Mouse (Mus musculus): ENCODE measurements around the gene Ston1. TPM values are rescaled to one million over a fixed set of nuclear protein-coding genes. Genes with fewer than 3 reads are reported as not detected.

Ston1 gene
- polyA plus RNA-seq (2015; fragmentation: Nextera tagmentation; extraction: Ambion mirVana) = 8.0 and 8.3 TPM in 2 replicates

GRCm38 (mm10) chr17:88597222-88598055 lies at the start of gene Ston1:
Gene Ston1 (plus strand): TSS chr17:88597684.
- TF ChIP-seq CTCF (IDR thresholded peaks at IDR 0.05; ENCODE audit: low read depth) = peak; percentile 82; the same call in 1 of the 2 replicates
- H3K9ac ChIP-seq (ENCODE audit: low read depth, low read length) = peak within 1 kb of the TSS; percentile 81
- no peaks in the 10 kb centered on the region for H3K36me3 ChIP-seq (ENCODE audit: insufficient read depth, low read length)
- under 1% methylated on average over 41 of the region's 41 CpGs for WGBS
- peak; percentile 92 for DNase-seq (ENCODE audit: low spot score)
- peaks cover 9% of the 10 kb centered on the region; the same call in 1 of the 2 replicates for H3K4me1 ChIP-seq (replicated peaks; ENCODE audit: insufficient read depth, low read length)
- peak within 1 kb of the TSS; percentile 83 for H3K4me2 ChIP-seq (ENCODE audit: low read length)
- H3K4me3 ChIP-seq (replicated peaks; ENCODE audit: low read depth, low read length) = peak within 1 kb of the TSS; percentile 77
- peak within 1 kb of the TSS; percentile 87 for H3K27ac ChIP-seq
- H3K27me3 ChIP-seq (ENCODE audit: insufficient read depth, low read length) = no peaks in the 10 kb centered on the region
- no peaks in the 10 kb centered on the region for H3K9me3 ChIP-seq (replicated peaks; ENCODE audit: low read length)
- peak; percentile 89 for ATAC-seq (replicated peaks; ENCODE audit: low FRiP score, low read depth)

GRCm38 (mm10) chr17:88549411-88550191 lies 47.9 kb upstream of the Ston1 start:
- no peaks in the 10 kb centered on the region for H3K27me3 ChIP-seq (ENCODE audit: insufficient read depth, low read length)

DNA sequence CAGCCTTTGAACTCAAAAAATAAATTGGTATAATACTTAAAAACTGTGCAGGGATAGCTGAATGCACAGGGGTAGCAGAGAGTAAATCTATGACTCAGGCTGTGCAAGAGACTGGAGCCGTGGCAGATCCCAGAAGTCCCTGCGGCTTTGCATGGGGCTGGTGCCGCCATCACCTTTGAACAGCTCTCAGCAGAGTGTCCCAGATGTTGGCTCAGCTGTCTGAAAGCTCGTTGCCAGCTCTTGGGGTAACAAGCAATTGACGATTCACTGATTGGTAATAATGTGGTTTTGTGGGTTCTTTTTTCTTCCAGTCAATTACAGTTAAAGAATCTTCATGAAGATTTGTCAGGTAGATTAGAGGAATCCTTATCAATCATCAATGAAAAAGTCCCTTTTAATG lies 47.1 kb upstream of the Ston1 start:
- H3K36me3 ChIP-seq (ENCODE audit: insufficient read depth, low read length) = peaks cover 18% of the 10 kb centered on the region; the same call in 1 of the 2 replicates
- DNase-seq (ENCODE audit: low spot score) (no peak), ATAC-seq (replicated peaks; ENCODE audit: low FRiP score, low read depth) (no peak)
- WGBS = 73% methylated on average over 5 of the region's 5 CpGs
- no peak overlapping the region for H3K9ac ChIP-seq (ENCODE audit: low read depth, low read length)
- H3K9me3 ChIP-seq (replicated peaks; ENCODE audit: low read length) = no peaks in the 10 kb centered on the region
- no peak overlapping the region for H3K4me2 ChIP-seq (ENCODE audit: low read length)
- H3K4me3 ChIP-seq (replicated peaks; ENCODE audit: low read depth, low read length) = no peak overlapping the region
- no peak for TF ChIP-seq CTCF (IDR thresholded peaks at IDR 0.05; ENCODE audit: low read depth)
- no peak overlapping the region for H3K27ac ChIP-seq
- H3K4me1 ChIP-seq (replicated peaks; ENCODE audit: insufficient read depth, low read length) = no peaks in the 10 kb centered on the region
- H3K27me3 ChIP-seq (ENCODE audit: insufficient read depth, low read length) = no peaks in the 10 kb centered on the region

More at GRCm38 (mm10) chr17:88549411-88550191, 47.9 kb upstream of the Ston1 start:
- H3K27ac ChIP-seq = no peak overlapping the region
- no peak overlapping the region for H3K9ac ChIP-seq (ENCODE audit: low read depth, low read length)
- no peak for ATAC-seq (replicated peaks; ENCODE audit: low FRiP score, low read depth)
- H3K36me3 ChIP-seq (ENCODE audit: insufficient read depth, low read length) = peaks cover 18% of the 10 kb centered on the region; the same call in 1 of the 2 replicates
- TF ChIP-seq CTCF (IDR thresholded peaks at IDR 0.05; ENCODE audit: low read depth) = no peak
- H3K4me2 ChIP-seq (ENCODE audit: low read length) = no peak overlapping the region
- H3K4me3 ChIP-seq (replicated peaks; ENCODE audit: low read depth, low read length) = no peak overlapping the region
- no peak for DNase-seq (ENCODE audit: low spot score)
- WGBS = 89% methylated on average over 24 of the region's 24 CpGs
- H3K4me1 ChIP-seq (replicated peaks; ENCODE audit: insufficient read depth, low read length) = no peaks in the 10 kb centered on the region
- H3K9me3 ChIP-seq (replicated peaks; ENCODE audit: low read length) = no peaks in the 10 kb centered on the region

DNA sequence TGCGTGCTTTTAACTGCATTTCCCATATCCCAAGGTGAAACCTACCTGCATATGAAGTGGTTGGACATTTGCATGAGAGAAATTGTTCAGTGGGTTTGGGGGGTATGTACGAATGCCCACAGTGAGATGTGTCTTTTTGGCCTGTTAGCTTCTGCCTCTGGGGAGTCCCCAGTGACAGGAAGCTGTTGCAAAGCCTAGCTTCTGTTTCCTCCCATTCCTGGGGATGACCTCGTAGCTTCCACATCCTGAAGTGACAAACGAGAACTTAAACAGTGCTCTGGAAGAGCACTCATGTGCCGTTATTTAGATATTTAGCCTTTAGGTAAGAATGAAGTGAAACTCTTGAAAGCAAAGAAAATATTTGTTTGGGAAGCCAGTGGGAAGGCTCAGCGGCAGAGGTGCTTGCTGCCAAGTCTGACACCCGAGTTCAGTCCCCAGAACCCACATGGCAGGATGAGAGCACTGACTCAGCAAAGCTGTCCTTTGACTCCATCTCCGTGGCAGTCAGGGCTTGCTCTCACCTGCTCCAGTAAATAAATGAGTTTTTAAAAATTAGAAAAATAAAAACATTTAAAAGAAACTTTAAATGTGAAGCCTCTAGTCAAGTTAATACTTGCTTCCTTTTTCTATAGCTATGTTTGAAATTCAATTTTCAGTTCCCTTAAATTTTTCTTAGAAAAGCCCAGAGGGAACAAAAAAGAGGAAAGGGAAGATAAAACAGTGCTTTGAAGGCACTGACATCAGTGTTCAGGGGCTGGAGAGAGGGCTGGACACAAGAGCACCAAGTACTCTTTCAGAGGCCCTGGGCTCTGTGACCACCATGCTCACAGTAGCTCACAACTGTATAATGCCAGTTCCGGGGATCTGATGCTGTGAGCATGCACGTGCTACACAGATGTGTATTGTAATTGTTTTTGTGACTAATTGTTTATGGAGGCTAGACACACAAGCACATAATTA lies 46.2 kb upstream of the Ston1 start:
- WGBS = 48% methylated on average over 10 of the region's 10 CpGs
- no peak overlapping the region for H3K4me3 ChIP-seq (replicated peaks; ENCODE audit: low read depth, low read length)
- H3K27ac ChIP-seq = 0 out of 2 replicates have a peak overlapping the region, but pooled peaks have one; percentile 2
- H3K4me1 ChIP-seq (replicated peaks; ENCODE audit: insufficient read depth, low read length) = no peaks in the 10 kb centered on the region
- H3K9ac ChIP-seq (ENCODE audit: low read depth, low read length) = no peak overlapping the region
- H3K27me3 ChIP-seq (ENCODE audit: insufficient read depth, low read length) = no peaks in the 10 kb centered on the region
- TF ChIP-seq CTCF (IDR thresholded peaks at IDR 0.05; ENCODE audit: low read depth) = no peak
- ATAC-seq (replicated peaks; ENCODE audit: low FRiP score, low read depth) (no peak), DNase-seq (ENCODE audit: low spot score) (no peak)
- peaks cover 17% of the 10 kb centered on the region for H3K36me3 ChIP-seq (ENCODE audit: insufficient read depth, low read length)
- H3K4me2 ChIP-seq (ENCODE audit: low read length) = no peak overlapping the region
- no peaks in the 10 kb centered on the region for H3K9me3 ChIP-seq (replicated peaks; ENCODE audit: low read length)

DNA sequence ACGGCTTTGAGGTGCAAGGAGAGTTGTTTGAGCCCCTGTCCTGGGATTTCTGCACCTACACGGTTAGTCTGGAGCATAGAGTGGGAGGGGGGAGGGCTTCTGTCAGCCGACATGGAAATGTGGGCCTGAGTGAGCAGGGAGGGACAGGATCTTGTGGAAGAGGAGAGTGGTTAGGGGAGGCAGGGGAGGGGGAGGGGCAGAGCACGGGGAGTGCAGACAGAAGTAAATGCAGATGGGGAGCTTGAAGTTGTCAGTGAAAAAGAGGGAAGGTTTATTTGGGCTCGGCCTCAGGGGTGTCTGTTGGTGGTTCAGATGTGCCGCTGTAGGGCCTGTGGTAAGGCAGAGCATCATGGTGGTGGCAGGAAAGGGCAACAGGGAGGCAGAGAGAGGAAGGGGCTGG lies 44.9 kb upstream of the Ston1 start:
- Histone ChIP-seq H3K9ac (ENCODE audit: low read depth, low read length) (no peak overlapping the region), H3K36me3 (ENCODE audit: insufficient read depth, low read length) (peaks cover 15% of the 10 kb centered on the region), H3K4me1 (replicated peaks; ENCODE audit: insufficient read depth, low read length) (no peaks in the 10 kb centered on the region), H3K27ac (no peak overlapping the region), H3K9me3 (replicated peaks; ENCODE audit: low read length) (no peaks in the 10 kb centered on the region), H3K4me2 (ENCODE audit: low read length) (no peak overlapping the region), H3K27me3 (ENCODE audit: insufficient read depth, low read length) (no peaks in the 10 kb centered on the region), H3K4me3 (replicated peaks; ENCODE audit: low read depth, low read length) (no peak overlapping the region)
- no peak for TF ChIP-seq CTCF (IDR thresholded peaks at IDR 0.05; ENCODE audit: low read depth)
- 30% methylated on average over 6 of the region's 6 CpGs for WGBS
- ATAC-seq (replicated peaks; ENCODE audit: low FRiP score, low read depth) (0 out of 2 replicates have a peak, but pooled peaks have one; percentile 12), DNase-seq (ENCODE audit: low spot score) (no peak)

All from kidney, postnatal 0 days (tissue).